Comparison of ENCODE assay signal across 1 mouse cellular context in genomic region chr8:105811543-105811942, GRCm38 (mm10).
TF ChIP-seq lines count a peak whose summit lies in the region.

No protein-coding gene starts in this region.

TF ChIP-seq in MEL, 35 proteins besides CTCF, POLR2A, EP300 and RAD21:
- 0 out of 2 replicates have a peak, but pooled peaks have one; percentile 23 for TF ChIP-seq MAZ (IDR thresholded peaks at IDR 0.05; ENCODE audit: low read depth, low read length)
- TF ChIP-seq HCFC1 (IDR thresholded peaks at IDR 0.05; ENCODE audit: low read depth, low read length) = 0 out of 2 replicates have a peak, but pooled peaks have one; percentile 14
- TF ChIP-seq GATA1 (IDR thresholded peaks at IDR 0.05; ENCODE audit: low read depth, low read length) = peak; percentile 76
- TF ChIP-seq ZKSCAN1 (IDR thresholded peaks at IDR 0.05; ENCODE audit: low read depth, low read length) = no peak
- TF ChIP-seq MXI1 (IDR thresholded peaks at IDR 0.05; ENCODE audit: low read depth, low read length) = peak; percentile 70; the same call in 1 of the 2 replicates
- no peak for TF ChIP-seq CHD1 (IDR thresholded peaks at IDR 0.05; ENCODE audit: low read depth, low read length)
- no peak for TF ChIP-seq NRF1 (IDR thresholded peaks at IDR 0.05; ENCODE audit: insufficient read depth, low read depth, low read length, poor library complexity, severe bottlenecking)
- TF ChIP-seq MYC (IDR thresholded peaks at IDR 0.05; ENCODE audit: low read depth, low read length) = 0 out of 2 replicates have a peak, but pooled peaks have one; percentile 39
- TF ChIP-seq TAL1 (IDR thresholded peaks at IDR 0.05; ENCODE audit: low read length) = no peak
- peak; percentile 36 for TF ChIP-seq SIN3A (IDR thresholded peaks at IDR 0.05; ENCODE audit: low read length)
- peak; percentile 24; the same call in 1 of the 2 replicates for TF ChIP-seq MAX (IDR thresholded peaks at IDR 0.05; ENCODE audit: low read length)
- 0 out of 2 replicates have a peak, but pooled peaks have one; percentile 15 for TF ChIP-seq TCF12 (IDR thresholded peaks at IDR 0.05; ENCODE audit: low read depth, low read length)
- no peak for TF ChIP-seq MEF2A (IDR thresholded peaks at IDR 0.05; ENCODE audit: extremely low read depth, insufficient replicate concordance, low read depth, low read length, poor library complexity, severe bottlenecking)
